Mouse (Mus musculus): Measurements from ENCODE around the gene Fto. TPM values are rescaled to one million over a fixed set of nuclear protein-coding genes. Genes with fewer than 3 reads are reported as not detected.

Gene Fto
- polyA plus RNA-seq, 1 experiment from 2014 or later, result 86.9 TPM

DNA sequence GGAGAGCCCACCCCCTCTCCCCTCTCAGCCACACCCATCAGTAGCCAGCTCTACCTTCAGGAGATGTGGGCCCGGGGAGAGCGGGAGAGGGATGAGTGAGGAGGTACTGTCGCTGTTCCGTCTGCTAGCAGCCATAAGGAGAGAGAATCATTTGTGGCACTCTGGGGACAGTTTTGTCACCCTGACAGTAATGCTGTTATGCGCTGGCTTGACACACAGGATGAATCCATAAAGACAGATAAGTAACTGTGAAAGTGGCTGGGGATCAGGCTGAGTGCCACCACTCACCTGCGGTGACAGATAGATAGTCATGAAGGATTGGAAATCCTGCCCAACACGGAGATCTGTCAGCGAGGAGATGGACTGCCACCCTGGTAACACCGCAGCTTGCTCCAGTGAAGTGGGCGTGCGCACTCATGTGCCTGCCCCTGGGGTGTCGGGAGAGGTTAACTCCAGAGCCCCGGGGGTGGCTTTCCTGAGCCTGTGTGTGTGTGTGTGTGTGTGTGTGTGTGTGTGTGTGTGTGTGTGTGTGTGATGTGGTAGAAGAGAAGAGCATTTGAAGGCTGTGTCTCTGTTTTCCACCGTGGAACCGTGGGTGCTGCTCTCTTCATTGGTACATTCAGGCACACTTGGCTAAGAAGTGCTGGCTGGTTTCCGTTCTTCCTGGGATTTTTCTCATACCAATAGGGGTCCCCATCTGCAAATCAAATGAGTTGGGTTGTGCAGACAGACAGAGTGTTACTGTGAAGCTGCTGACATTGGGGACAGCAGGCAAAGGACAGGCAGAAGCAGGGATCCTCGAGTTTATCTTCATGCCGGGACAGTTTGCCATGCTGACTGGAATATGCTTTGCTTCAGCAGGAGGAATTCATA, 312.6 kb downstream of the Fto start:
- no peak overlapping the region for H3K27ac ChIP-seq
- 44% methylated on average over 18 of the region's 18 CpGs for WGBS
- H3K4me3 ChIP-seq (replicated peaks), result no peak overlapping the region
- H3K4me1 ChIP-seq, result peaks cover 29% of the 10 kb centered on the region
- H3K36me3 ChIP-seq, result no peaks in the 10 kb centered on the region
- no peaks in the 10 kb centered on the region for H3K9me3 ChIP-seq (replicated peaks)
- no peak overlapping the region for H3K9ac ChIP-seq
- H3K4me2 ChIP-seq, result no peak overlapping the region
- ATAC-seq (replicated peaks; ENCODE audit: low FRiP score), result no peak
- H3K27me3 ChIP-seq, result peaks cover 51% of the 10 kb centered on the region

DNA sequence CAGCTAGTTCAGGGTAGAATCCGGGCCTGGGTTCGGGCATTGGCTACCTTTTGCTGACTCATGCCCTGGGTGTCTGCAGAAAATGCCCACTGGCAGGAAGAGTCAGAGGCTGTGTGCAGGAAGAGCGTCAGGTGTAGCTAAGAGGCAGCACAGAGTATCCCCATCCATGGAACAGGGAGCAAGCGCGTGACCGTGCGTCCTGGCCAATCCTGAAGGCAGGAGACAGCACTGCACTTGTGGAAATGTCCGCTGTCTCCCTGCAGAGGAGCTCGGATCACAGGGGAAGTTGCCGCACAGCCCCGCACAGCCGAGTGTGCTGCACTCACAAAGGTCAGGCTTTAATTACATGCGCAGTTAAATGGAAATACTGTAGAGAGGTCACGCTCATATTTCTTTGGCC, 316.3 kb downstream of the Fto start:
- 18% methylated on average over 14 of the region's 14 CpGs for WGBS
- Histone ChIP-seq H3K4me1 (peaks cover 26% of the 10 kb centered on the region), H3K27ac (no peak overlapping the region), H3K36me3 (no peaks in the 10 kb centered on the region), H3K9me3 (replicated peaks) (no peaks in the 10 kb centered on the region), H3K9ac (no peak overlapping the region), H3K27me3 (peaks cover 50% of the 10 kb centered on the region), H3K4me3 (replicated peaks) (0 out of 2 replicates have a peak overlapping the region, but pooled peaks have one; percentile 14), H3K4me2 (peak overlapping the region; percentile 35)
- peak; percentile 54; the same call in 1 of the 2 replicates for ATAC-seq (replicated peaks; ENCODE audit: low FRiP score)

DNA sequence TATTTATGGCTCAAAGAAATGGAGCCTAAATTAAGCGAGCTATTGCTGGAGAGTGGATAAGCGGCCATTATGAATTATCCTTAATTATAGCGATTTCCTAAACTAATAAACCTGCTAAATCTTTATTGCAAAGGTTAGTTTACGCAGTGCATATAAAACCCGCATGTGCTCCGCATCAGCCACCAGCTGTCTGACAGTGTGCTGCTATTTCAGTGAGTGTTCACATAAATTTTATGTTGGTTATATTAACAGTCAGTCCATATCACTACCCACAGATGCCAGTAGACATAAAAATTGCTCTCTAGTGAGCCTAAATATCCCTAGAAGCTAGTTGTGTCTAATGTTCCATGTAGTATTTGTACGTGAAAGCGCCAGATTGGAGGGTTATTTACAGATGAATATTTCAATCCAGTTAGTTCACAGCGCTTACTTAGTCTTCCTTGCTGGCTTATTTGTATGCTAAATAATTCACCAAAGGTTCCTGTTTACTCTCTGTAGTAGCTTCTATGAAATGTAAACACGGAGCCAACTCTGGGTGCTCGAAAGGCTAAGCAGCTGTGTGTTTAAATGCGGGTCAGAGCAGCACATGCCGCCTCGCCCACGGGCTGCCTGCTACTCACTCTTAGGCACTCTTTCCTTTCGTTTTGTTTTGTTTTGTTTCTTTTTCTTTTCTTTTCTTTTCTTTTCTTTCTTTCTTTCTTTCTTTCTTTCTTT, 317.2 kb downstream of the Fto start:
- no peak overlapping the region for H3K4me3 ChIP-seq (replicated peaks)
- ATAC-seq (replicated peaks; ENCODE audit: low FRiP score), result no peak
- no peak overlapping the region for H3K27ac ChIP-seq
- WGBS, result 35% methylated on average over 16 of the region's 16 CpGs
- no peaks in the 10 kb centered on the region for H3K36me3 ChIP-seq
- no peak overlapping the region for H3K9ac ChIP-seq
- H3K27me3 ChIP-seq, result peaks cover 47% of the 10 kb centered on the region
- H3K4me2 ChIP-seq, result peak overlapping the region; percentile 35
- H3K9me3 ChIP-seq (replicated peaks), result no peaks in the 10 kb centered on the region
- peaks cover 26% of the 10 kb centered on the region for H3K4me1 ChIP-seq

DNA sequence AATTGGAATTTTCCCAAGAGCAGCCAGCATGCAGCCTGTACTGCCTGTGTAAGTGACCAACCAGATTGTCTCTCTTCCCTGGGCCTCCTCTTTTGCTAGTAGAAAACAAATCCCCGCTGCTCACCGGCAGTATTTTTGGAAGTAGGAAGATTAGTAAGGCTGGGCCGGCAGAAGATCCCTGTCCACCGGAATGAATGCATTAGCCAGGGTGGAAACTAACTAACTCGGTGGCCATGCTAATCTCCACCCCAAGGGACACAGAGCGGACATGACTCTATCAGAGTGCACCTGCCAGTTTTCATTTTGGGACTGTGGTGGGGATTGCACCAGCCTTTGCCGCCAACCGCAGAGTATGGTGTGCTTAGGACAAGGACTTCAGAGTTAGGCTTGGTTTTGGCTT, 319.1 kb downstream of the Fto start:
- no peak for ATAC-seq (replicated peaks; ENCODE audit: low FRiP score)
- Histone ChIP-seq H3K4me3 (replicated peaks) (no peak overlapping the region), H3K27ac (no peak overlapping the region), H3K4me2 (no peak overlapping the region), H3K27me3 (peaks cover 30% of the 10 kb centered on the region), H3K4me1 (peaks cover 21% of the 10 kb centered on the region), H3K9ac (no peak overlapping the region), H3K9me3 (replicated peaks) (no peaks in the 10 kb centered on the region), H3K36me3 (no peaks in the 10 kb centered on the region)
- WGBS, result 90% methylated on average over 8 of the region's 8 CpGs

DNA sequence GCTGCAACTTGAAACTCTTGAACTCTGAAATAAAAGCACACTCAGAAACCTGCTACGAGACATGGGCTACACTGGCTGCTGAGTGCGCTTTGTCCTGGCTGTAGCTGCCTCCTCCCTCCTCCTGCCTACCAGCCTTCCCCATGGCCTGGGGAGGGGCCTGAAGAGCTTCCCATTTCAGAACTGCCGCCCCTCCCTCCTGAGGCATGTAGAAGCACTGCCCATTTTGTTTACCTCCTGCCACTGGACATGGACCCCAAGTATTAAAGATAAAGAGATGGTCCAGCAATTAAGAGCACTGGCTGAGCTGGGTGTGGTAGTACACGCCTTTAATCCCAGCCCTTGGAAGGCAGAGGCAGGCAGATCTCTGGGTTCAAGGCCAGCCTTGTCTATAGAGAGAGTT, 322.1 kb downstream of the Fto start:
- no peak overlapping the region for H3K4me2 ChIP-seq
- WGBS, result 79% methylated on average over 4 of the region's 4 CpGs
- ATAC-seq (replicated peaks; ENCODE audit: low FRiP score), result no peak

DNA sequence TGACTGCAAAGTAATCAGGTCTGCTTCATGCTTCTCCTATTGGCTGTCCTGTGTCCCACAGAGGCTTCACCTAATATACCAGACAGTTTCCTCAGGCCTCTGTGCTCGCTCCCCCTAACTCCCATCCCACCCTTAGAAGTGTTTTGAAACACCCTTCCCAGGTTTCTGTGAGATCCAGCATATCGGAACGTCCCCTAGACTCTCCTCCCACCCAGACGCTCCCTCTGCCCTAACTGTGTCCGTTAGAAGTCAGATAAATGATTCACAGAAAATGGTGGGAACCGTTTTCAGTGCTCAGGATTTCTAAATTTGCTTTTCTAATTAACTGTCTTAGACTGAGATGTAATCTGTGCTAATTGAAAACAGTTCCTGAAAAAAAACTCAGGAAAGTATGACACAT, 323.6 kb downstream of the Fto start:
- H3K36me3 ChIP-seq, result no peaks in the 10 kb centered on the region
- ATAC-seq (replicated peaks; ENCODE audit: low FRiP score), result peak; percentile 60
- H3K9ac ChIP-seq, result no peak overlapping the region
- no peak overlapping the region for H3K4me2 ChIP-seq
- H3K4me1 ChIP-seq, result peaks cover 13% of the 10 kb centered on the region; the same call in 1 of the 2 replicates
- H3K27ac ChIP-seq, result no peak overlapping the region
- H3K4me3 ChIP-seq (replicated peaks), result no peak overlapping the region
- H3K9me3 ChIP-seq (replicated peaks), result no peaks in the 10 kb centered on the region
- peaks cover 4% of the 10 kb centered on the region; the same call in 1 of the 2 replicates for H3K27me3 ChIP-seq
- WGBS, result 62% methylated on average over 6 of the region's 6 CpGs

More for the DNA sequence above, 322.1 kb downstream of the Fto start:
- Histone ChIP-seq H3K27me3 (peaks cover 10% of the 10 kb centered on the region; the same call in 1 of the 2 replicates), H3K4me1 (peaks cover 18% of the 10 kb centered on the region), H3K4me3 (replicated peaks) (no peak overlapping the region), H3K9me3 (replicated peaks) (no peaks in the 10 kb centered on the region), H3K9ac (no peak overlapping the region), H3K36me3 (no peaks in the 10 kb centered on the region), H3K27ac (no peak overlapping the region)

DNA sequence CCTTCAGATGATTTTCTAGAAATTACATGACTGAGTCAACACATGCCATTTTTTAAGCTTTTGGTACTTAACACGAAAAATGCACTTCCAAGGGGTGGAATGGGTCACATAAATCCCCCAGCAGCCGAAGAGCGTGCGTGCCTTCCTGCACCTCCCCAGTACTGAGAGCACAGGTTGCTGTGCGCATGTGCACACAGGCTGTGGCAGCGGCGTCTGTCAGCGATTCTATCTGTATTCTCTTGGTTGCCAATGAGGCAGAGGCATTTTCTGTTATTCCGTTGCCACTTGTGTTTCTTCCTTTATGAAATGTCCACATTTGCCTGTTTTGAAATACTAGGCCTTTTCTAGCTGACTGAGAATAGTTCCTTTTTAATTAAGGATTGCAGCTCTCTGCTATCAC, 324.4 kb downstream of the Fto start:
- peaks cover 1% of the 10 kb centered on the region; the same call in 1 of the 2 replicates for H3K27me3 ChIP-seq
- no peak for ATAC-seq (replicated peaks; ENCODE audit: low FRiP score)
- no peak overlapping the region for H3K4me3 ChIP-seq (replicated peaks)
- no peaks in the 10 kb centered on the region for H3K9me3 ChIP-seq (replicated peaks)
- H3K36me3 ChIP-seq, result no peaks in the 10 kb centered on the region
- no peak overlapping the region for H3K9ac ChIP-seq
- 86% methylated on average over 9 of the region's 9 CpGs for WGBS
- H3K4me1 ChIP-seq, result peaks cover 15% of the 10 kb centered on the region; the same call in 1 of the 2 replicates
- H3K4me2 ChIP-seq, result no peak overlapping the region
- H3K27ac ChIP-seq, result 0 out of 2 replicates have a peak overlapping the region, but pooled peaks have one; percentile 32

DNA sequence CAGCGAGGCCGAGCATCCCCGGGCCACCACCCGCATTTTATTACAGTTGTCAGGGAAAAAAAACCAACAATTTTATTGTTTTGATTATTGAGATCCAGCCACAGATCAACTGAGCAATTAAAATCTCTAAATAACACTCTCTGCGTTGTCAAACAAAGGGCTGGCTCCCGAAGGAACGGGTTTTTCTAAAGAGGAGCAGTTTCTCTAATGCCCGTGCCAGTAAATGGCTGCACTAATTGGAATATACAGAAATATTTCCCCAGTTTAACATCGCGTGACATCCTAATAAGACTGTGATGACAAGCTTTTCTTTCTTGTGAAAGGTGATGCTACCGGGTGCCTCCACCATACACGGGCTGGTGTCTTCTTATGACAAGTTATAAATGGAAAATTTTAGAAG, 324.9 kb downstream of the Fto start:
- ATAC-seq (replicated peaks; ENCODE audit: low FRiP score), result no peak
- no peak overlapping the region for H3K27ac ChIP-seq
- H3K9ac ChIP-seq, result no peak overlapping the region

DNA sequence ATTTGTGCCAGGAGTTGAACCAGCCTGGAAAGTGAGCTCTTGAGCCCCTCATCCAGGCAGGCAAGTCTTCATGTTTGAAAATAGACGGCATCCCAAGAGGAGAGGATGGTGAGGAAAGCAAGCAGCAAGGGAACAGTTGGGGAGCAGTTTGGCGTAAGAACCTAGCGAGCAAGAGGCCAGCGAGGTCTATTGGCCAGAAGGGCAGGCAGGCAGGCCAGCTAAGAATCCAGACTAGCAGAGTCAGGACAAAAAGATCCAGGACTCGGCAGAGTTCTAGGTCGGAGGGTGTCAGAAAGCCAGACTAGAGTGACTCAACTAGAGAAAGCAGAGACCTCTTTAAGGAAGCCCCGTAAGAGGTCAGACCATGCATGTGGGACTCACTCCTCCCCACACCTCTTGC, 327.1 kb downstream of the Fto start:
- H3K4me1 ChIP-seq, result peaks cover 38% of the 10 kb centered on the region
- no peaks in the 10 kb centered on the region for H3K27me3 ChIP-seq
- no peak for ATAC-seq (replicated peaks; ENCODE audit: low FRiP score)
- WGBS, result 63% methylated on average over 7 of the region's 7 CpGs
- H3K9me3 ChIP-seq (replicated peaks), result no peaks in the 10 kb centered on the region
- H3K9ac ChIP-seq, result no peak overlapping the region
- no peak overlapping the region for H3K27ac ChIP-seq
- no peaks in the 10 kb centered on the region for H3K36me3 ChIP-seq
- no peak overlapping the region for H3K4me2 ChIP-seq
- H3K4me3 ChIP-seq (replicated peaks), result no peak overlapping the region

More for the DNA sequence above, 324.9 kb downstream of the Fto start:
- no peaks in the 10 kb centered on the region; the same call in 1 of the 2 replicates for H3K27me3 ChIP-seq
- no peaks in the 10 kb centered on the region for H3K9me3 ChIP-seq (replicated peaks)
- no peaks in the 10 kb centered on the region for H3K36me3 ChIP-seq
- WGBS, result 79% methylated on average over 12 of the region's 12 CpGs
- no peak overlapping the region for H3K4me2 ChIP-seq
- H3K4me1 ChIP-seq, result peaks cover 20% of the 10 kb centered on the region
- H3K4me3 ChIP-seq (replicated peaks), result no peak overlapping the region

DNA sequence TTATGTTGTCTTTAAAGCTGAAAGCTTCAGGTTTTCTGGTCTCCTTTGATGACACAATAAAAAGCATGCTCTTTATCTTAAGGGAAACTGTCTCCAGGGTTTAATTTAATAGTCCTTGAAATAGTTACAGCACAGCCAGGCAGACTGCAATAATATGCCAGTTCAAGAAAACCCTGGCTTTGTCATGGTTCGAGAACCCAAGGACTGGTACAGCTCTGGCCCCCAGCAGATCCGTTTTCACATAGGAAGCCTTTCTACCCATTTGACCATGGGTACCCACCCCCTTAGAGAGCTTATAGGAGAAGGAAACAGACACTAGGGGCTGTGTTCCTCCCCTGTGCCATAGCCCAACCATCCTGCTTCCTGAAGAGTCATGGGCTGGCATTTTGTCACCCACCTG, 332.2 kb downstream of the Fto start:
- no peaks in the 10 kb centered on the region for H3K9me3 ChIP-seq (replicated peaks)
- H3K27ac ChIP-seq, result peak overlapping the region; percentile 69
- no peaks in the 10 kb centered on the region for H3K36me3 ChIP-seq
- peak; percentile 76 for ATAC-seq (replicated peaks; ENCODE audit: low FRiP score)
- 37% methylated on average over 2 of the region's 2 CpGs for WGBS
- H3K4me2 ChIP-seq, result no peak overlapping the region
- H3K9ac ChIP-seq, result no peak overlapping the region
- peaks cover 67% of the 10 kb centered on the region for H3K4me1 ChIP-seq
- no peak overlapping the region for H3K4me3 ChIP-seq (replicated peaks)
- no peaks in the 10 kb centered on the region for H3K27me3 ChIP-seq

DNA sequence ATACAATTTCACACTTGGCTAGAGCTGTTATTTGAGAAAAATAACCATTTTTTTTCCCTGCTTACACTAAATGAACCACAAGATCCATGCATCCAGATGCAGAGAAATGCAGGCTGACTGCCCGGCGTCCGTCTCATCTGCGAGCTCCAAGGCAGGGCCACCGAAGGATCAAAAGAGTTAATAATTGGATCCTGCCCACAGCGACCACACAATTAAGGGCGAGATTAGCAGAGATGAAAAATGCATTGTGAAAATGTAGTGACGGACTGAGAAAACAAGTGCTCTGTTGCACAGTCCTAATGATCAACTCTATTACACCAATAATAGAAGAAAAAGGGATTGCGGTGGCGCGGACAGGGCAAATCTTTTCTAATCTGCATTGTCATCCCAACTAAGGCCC, 334.6 kb downstream of the Fto start:
- no peaks in the 10 kb centered on the region for H3K9me3 ChIP-seq (replicated peaks)
- no peak for ATAC-seq (replicated peaks; ENCODE audit: low FRiP score)
- no peak overlapping the region for H3K4me2 ChIP-seq
- H3K4me3 ChIP-seq (replicated peaks), result no peak overlapping the region
- H3K4me1 ChIP-seq, result peaks cover 65% of the 10 kb centered on the region
- no peaks in the 10 kb centered on the region for H3K36me3 ChIP-seq
- no peak overlapping the region for H3K27ac ChIP-seq
- no peak overlapping the region for H3K9ac ChIP-seq
- no peaks in the 10 kb centered on the region for H3K27me3 ChIP-seq
- 70% methylated on average over 11 of the region's 11 CpGs for WGBS

DNA sequence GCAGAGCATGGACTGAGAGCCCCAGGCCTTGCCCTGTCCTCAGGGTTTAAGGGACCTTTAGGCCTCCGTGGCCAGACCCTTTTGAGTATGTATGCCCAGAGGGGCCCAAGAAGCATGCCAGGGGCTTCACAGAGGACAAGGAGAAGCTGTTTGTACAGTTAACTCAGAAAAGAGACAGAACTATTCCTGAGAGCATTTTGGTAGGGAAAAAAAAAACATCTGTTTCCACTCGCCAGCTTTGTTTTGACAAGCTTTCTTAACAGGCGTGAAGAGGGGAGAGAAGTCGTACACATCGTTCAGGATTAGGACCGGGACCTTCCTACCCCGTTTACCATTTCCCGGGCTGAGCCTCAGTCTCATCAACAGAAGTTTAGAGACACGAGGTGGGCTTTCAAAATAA, 335.5 kb downstream of the Fto start:
- Histone ChIP-seq H3K4me1 (peaks cover 65% of the 10 kb centered on the region), H3K9me3 (replicated peaks) (no peaks in the 10 kb centered on the region), H3K9ac (no peak overlapping the region), H3K27me3 (no peaks in the 10 kb centered on the region), H3K4me3 (replicated peaks) (no peak overlapping the region), H3K27ac (peak overlapping the region; percentile 48; the same call in 1 of the 2 replicates), H3K36me3 (no peaks in the 10 kb centered on the region), H3K4me2 (no peak overlapping the region)
- WGBS, result 21% methylated on average over 9 of the region's 9 CpGs
- no peak for ATAC-seq (replicated peaks; ENCODE audit: low FRiP score)

All from kidney, embryonic 15.5 days (tissue).